Mouse (Mus musculus) c-Kit-positive CD71-positive TER-119-positive erythroid progenitor cells, embryonic 14.5 days (primary cell): ENCODE data around the gene S100a13.
A peak's percentile ranks its signal among the peaks of the same experiment; 100 is the strongest.

ENCODE experiments used
- DNase-seq: peaks from one replicate; pipeline ENCODE4 v3.0.0-alpha.2; 2013; ENCODE audit warnings: low spot score

The S100a13 gene

DNA sequence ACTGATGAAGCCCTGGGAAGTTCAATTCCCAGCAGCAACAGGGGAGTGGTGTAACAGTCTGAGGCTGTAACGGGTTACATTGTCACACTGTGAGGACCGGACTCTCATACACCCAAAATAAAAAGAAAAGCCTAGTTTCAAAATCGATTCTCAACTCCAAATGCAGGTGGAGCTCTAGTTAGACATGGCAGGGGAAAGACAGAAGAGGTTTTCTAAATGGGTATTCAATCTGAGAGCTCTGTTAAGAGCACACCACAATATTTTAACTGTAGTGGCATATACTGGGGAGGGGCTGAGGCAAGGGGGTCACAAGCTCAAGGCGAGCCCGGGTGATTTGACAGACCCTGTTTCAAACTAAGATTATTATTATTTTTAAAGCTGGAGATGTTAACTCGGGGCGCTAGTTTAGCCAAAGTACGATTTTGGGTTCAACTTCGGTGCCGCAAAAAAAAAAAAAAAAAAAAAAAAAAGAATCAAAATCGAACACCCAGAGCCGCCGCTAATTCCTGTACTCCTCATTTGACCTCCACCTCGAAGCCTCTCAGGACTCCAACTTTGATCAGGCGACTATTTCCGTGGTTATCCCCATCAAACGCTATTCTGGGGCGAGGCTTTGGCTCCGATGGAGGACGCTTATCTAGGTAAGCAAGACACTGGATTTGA is 5.8 kb upstream of the S100a13 start:
- no peak for DNase-seq

DNA sequence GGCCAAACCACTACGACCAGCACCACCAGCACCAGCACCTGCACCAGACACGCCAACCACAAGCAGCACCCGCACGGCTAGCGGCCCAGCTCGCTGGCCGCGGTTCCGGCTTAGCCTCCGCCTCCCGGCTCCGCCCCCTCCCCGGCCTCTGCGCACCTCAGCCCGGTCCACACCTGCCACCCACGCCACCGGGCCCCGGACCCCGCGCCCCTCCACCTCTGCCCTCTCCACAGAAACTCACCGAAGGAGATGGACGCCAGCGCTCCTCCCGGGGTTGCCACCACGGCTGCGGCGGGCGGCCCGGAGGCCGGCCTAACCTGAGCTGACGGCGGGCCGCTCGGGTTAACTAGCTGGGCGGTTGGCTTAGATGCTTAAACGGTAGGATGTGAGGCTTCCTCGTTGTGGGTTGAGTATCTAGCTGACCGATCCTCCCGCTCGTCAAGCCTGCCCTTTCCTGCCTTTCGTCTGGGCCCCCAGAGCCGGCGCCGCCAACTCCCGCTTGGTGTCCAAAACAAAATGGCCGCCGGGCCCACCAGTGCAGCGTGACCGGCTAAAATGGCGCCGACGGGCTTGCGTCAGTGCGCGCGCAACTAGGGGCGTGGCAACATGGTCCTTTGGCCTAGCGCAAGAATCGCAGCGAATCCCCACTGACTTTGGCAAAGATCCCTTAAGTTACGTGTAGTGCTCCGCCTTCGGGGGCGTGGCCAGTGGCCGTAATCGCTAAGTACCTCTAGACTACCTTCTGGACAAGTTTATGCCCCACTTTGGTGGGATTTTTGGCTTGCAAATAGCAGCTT is 5.1 kb upstream of the S100a13 start, which contains the start of gene Chtop:
Gene Chtop (minus strand): TSS at position 549 of the 797 bp plus-strand sequence.
- DNase-seq = peak; percentile 99

DNA sequence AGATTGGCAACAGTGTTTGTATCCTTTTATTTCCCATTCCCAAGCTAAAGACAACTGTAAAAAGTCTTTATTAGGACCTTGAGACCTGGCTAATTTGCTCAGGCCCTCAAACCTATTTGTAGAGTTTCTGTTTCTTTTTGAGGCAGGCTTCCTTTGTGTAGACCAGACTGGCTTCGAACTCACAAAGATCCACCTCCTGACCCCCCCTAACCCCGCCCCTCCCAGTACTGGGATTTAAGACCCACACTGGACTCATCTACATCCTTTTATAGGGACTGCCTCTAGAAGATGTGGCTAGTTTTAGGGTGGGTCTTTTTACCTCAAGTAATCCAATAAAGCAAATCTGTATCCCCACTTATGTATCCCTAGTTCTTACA is 4.5 kb upstream of the S100a13 start:
- no peak for DNase-seq

DNA sequence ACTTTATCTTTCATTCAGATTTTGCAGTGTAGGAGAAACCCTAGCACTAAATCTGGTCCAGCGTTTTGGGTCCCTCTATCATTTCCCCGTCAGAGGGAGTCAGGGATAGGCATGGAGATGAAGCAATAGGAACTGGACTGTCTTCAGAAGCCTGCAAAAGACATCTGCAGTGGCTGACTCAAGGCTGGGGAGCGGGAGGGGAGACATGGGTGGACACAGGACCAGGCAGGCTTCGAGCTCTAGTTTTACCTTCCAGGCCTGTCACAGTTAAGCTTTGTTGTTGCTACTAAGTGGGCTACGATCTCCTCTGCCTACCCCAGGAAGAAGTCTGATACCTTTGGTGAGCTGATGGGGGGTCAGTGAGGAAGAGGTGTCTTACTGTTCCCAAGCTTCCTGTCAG is 2.0 kb upstream of the S100a13 start:
- DNase-seq = no peak

DNA sequence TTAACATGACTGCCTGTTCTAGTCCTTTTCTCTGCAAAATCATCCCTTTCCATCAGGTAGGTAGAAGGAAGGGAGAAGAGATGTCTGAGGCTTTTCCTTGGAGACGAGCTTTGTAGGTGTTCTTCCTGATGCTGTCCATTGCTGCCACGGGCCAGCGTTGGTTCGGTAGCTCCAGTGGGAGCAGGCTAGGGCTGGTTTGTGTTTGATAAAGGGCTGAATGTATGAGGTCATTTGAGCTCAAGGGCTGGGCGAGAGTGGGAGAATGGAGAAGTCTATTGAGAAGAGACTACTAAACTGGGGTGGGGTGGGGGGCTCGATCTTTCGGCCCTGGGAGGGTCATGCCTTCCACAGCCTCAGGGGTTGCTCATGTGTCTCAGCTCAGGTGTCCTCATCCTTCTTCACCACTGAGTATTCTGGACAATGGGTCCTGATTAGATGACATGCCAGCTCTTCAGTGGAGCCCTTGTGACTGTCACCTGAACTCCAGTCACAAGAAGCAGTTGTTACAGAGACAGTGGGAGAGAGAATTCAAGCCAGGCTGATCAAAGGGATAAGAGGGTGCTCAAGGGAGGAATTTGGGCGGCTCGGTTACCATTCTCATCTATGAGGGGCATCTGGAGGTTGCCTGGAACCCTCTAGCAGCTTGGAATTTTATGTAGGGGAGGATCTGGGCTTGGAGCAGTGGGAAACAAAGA is 1.1 kb upstream of the S100a13 start:
- DNase-seq = no peak

DNA sequence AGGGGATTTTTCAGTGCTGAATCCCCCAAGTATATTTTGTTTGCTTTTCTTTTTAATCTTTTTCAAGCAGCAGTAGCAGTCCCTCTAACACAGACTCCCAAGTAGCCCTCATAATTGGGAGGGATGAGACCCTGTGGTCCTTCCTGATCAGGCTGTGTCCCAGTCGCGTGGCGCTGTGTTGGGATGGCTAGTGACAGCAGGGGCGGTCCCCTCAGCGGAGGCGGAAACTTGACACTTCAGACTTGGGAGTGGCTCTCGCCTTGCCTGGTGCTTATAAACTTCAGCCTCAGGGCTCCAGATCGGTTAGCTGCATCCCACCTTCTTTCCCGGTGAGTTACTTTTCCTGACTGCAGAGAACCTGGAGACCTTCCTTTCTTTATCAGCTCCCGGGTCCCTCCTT is 456 bp downstream of the S100a13 start:
- peak; percentile 59 for DNase-seq

DNA sequence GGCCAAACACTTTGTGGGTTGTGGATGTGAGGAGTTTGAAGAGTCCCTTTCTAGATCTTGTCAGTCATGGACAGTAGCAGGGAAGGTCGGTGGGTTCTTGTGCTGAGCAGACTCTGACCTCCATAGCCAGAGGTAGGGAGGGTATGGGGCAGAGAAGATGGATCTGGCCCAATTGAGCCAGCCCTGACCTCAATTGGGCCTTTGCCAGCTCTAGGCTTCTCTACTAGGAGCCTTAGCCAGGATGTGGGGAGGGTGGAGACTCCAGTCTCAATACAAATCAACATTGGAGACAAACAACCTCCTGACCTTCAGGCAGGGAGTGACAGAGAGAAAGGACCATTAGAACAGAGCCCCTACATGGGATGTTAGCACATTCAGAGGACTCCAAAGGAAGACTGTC is 1.0 kb downstream of the S100a13 start:
- no peak for DNase-seq

DNA sequence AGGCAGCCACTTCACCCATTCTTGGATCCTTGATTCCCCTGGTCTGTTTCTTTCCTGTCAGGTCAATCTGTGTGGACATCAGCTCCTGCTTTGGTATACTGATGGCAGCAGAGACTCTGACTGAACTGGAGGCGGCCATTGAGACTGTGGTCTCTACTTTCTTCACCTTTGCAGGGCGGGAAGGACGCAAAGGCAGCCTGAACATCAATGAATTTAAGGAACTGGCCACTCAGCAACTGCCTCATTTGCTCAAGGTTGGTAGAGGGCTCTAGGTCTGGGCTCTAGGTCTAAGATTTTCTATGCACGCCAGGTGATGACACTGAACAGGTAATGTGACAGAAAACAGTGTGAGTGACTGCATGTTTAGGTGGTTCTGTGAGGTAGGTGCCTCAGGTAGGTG is 1.6 kb downstream of the S100a13 start:
- no peak for DNase-seq

DNA sequence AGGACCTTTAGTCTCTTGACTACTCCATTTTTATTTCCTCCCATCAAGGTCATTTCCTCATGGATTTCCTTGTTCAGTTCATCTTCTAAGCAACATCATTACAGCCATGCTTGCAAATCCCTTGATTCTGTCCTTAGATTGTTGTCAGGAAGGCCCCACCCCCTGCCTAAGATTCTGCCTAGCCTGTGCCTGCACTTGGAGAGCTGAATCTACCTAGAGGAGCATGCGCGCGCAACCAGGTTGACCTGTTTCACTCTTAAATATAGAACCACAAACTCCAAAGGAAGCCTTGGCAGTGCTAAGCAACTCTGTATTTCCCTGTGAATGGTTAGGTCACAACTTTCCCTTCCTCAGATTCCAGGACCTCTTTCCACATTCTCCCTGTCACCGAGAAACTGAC is 3.5 kb downstream of the S100a13 start:
- DNase-seq = no peak

DNA sequence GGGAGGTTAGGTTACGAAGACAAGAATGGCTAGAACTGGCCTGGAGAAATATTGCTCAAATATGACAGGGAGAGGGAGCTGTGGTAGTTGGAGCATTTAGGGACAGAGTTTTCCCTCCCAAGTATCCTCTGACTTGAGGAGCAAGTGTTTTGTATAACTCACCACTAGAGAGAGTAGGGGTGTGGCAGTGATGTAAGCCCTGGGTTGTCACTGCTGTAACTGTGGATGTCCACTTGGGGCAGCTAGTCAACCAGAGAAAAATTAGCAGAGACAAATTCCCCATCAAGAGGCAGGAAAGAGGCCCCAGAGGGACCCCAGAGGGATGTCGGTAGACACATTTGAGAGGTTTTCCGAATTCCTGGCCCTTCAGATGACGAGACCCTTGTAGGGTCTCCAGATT is 11.2 kb downstream of the S100a13 start:
- peak; percentile 32 for DNase-seq

DNA sequence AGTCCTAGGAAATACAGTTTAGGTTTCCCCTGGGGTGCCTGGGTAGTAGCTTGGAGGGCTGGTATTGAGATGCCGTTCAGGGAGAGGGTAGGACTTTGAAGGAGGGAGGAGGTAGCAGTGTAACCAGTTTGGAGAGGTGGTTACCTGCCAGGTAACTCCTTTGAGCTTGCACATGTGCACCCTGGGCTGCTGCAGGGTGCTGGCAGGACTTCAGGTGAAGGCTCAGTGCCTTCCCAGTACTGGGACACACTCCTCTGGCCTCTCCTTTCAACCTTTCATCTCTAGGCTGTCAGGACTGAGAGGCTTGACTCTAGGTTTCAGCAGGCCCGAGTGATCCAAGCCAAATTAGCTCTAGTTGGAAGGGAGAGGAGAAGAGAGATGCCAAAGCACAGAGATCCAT is 11.8 kb downstream of the S100a13 start:
- DNase-seq = no peak

DNA sequence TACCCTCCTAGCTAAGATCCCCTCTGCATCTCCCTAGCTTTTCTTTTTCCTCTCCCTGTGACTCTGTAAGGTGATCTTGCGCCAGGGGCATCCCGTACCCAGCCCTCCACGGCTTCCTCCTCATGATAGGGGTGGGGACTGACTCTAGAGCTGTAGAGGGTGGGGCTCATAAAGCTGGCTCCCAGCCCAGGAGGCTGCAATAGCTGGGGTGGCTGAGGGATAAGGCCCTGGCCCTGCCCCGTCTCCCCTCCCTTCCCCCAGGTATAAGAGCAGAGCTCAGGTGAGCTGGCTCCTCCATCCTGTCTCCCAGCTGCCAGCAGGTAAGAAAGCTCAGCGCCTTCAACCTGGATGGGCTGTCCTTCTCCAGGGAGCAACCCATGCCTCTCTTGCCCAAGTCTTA is 12.3 kb downstream of the S100a13 start, which contains the start of gene S100a14:
Gene S100a14 (plus strand): TSS at position 277 of the 400 bp plus-strand sequence.
- DNase-seq = no peak

DNA sequence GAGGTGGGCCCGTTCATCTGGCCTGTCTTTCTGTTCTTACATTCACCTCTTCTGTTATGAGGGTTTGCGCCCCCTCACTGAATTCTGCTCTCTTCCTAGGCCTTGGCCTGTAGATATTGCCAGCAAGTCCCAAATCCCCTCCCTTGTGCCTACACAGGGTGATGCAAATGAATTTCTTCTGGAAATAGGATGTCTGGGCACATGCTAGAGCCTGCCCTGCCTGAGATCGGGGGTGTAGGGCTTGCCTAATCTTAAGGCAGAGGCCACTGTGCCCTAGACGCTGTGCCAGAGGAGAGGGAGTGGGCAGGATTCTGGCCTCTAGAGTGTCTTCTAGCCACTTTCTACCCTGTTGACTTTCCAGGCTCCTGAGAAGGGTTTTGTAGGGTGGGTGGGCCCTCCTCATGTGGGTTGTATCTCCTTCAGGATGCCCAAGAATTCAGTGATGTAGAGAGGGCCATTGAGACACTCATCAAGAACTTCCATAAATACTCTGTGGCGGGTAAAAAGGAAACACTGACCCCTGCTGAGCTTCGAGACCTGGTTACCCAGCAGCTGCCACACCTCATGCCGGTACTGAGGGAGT is 13.1 kb downstream of the S100a13 start:
- DNase-seq = no peak

DNA sequence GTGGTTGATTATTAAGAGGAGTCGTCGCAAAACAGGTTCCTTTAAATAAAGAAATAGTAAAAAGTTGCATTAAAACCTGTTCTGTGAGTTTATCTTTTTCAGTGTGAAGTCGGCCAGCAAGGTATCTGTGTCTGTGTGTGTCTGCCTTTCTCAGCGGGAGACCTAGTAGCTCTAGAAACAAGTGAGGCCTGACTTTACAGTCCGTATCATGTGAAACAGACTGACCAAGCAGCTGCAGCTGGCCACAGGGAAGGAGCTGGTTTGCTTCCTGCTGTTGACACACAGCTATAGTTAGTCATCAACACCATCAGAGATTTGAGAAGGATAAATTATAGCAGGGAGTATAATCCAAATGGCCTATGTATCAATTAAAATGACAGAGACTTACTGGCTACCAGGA is 17.5 kb downstream of the S100a13 start:
- DNase-seq = no peak

DNA sequence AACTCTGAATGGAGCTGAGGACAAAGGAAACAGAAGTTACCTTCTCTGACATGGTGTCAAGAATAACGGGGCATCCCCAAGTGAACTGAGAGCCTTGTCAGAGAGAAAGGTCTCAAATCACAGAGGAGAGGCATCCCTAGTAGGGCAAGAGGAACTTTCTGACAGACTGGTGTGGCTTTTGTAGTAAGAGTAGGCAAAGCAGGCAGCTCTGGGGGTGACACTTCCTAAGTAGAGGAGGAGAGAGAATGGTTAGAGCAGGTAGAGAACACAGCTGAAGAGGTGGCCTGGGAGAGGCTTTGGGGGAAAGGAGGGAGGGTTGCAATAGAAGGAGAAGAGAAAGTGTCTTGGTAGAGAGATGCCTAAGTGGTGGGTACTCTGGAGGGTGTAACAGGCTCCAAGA is 21.2 kb downstream of the S100a13 start:
- DNase-seq = no peak

DNA sequence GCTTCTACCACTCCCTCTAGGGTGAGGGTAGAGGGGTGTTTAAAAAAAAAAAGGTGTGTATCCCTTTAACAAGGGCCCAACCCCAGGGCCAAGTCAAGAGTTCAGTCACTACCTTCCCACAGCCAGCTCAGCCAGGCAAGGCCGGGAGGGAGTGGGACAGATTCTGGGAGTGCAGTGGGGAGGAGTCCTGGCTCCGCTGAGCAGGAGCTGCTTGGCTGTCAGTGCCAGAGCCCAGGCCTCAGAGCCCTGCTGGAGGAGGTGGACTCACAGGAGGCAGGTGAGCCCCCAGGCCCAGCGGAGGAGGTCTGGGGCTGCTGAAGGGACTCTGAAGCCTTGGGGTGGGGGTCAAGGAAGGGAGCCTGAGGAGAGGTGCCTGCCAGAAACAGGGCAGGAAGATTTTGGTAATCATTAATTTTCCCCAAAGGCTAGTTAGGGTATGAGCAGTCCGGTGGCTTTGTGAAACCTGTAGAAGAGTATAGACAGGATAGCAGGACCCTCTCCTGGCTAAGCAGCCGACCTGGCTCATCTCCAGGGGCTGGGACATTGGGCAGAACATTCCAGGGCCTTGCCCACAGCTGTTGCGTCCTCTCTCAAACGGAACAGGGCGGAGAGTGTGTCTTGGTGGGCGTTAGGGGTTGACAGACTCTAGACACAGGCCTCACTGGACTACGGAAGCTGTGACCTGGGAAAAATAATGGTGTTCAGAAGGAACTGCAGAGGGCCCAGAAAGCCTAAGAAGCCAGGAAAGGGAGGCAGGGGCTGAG is 23.1 kb downstream of the S100a13 start, which contains the start of gene S100a16:
Gene S100a16 (plus strand): TSS at position 114 of the 764 bp plus-strand sequence.
- no peak for DNase-seq

DNA sequence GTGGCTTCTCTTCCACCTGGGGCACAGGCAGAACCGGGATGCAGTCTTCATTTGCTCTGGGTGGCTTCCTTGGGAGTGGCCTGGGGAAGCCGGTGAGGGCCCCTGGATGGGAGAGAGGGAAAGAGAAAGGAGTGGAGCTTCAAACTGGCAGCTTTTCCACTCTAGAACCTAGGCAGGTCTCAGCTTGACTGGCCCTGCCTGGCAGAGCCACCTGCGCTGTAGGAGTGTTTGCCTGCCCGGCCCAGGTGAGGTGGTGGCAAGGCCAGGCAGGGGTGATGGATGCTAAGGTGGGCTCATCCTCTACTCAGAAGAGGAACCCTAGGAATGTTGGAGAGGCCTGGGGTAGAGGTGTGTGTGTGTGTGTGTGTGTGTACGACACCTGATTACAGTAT is 23.7 kb downstream of the S100a13 start:
- DNase-seq = no peak

DNA sequence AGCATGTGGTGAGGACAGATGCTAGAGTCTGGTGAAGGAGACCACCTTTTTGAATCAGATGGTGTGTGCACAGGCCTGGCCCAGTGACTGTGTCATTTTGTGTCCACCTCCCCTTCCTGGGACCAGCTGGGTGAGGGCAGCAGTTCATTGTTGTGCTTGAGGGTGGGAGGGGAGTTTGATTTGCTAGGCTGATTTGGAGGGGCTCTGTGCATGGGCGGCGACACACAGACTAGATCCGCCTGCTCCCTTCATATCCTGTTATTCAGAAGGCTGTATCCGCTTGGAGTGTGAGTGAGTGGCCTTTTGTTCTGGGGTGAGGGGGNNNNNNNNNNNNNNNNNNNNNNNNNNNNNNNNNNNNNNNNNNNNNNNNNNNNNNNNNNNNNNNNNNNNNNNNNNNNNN is 26.7 kb downstream of the S100a13 start:
- no peak for DNase-seq

DNA sequence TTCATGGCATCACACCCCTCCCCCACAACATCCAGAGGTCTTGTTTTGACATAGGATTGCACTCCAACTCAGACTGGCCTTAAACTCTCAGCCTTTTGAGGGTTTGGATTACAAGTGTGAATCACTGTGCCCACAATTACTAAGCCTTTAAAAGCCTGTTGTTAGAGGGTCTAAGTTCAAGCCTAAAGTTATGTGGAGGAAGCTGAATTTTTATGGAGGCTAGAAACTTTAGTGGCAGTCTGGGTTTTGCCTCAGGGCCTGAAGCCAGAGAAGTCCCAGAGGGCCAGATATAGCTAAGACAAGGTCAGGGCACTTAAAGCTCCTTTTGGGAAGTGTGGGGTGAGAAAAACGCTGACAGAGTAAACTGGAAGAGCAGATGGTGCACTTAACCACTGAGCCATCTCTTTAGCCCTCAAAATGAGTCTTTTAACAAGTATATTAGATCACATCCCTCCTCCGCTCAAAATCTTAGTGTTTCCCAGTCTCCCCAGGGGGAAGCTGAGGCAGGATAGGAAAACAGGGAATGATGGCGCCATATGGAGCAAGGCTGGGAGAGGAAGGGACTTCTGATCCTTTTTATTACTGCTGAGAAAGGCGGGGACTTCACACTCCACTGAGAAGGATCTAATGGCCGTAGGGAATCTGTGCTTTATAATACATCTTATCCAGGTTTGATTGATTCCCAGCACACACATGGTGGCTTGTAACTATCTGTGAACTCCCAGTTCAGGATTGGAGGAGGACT is 35.6 kb downstream of the S100a13 start:
- no peak for DNase-seq

DNA sequence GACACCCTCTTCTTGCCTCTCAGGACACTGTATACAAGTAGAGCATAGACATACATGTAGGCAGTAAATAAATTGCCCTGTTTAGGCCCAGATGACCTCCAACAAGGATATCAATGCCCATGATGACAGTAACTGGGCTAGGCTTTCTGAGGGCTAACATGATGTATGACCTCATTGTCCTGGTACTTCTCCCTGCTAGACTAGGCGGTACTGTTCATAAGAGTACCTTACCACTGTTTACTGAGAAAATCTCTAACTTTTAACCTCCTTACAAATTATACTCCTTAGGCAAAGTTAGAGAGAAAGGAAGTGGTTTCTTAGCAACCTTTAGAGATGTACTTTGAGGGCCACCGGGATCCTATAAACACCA is 36.2 kb downstream of the S100a13 start:
- DNase-seq = no peak

DNA sequence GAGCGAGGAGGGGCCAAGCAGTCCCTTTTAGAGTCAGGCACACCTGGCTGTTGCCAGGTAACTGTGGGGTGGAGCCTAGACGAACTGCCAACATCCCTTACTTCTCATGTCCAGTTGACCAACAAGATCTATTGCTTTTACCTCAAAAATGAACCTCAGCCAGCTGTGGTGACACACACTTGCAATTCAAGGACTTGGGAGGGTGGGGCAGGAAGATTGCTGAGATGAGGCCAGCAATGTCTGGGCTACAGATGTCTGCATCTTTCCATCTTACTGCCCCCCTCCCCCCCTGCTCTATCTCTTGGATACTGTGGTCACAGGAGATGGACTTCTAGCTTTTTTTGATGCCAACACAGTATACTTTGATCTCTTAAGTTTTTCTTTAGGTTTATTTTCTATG is 38.0 kb downstream of the S100a13 start:
- DNase-seq = no peak
